Mouse (Mus musculus): ENCODE results near the gene Olfr223. TPM values are rescaled to one million over a fixed set of nuclear protein-coding genes. Genes with fewer than 3 reads are reported as not detected.
"Not testable (repeated sequence)": the region's sequence is repeated elsewhere in the genome, so short reads cannot be mapped to it uniquely, and the experiment has no call there.

Olfr223 gene
- polyA plus RNA-seq, 1 experiment from 2014 or later, result not detected

DNA sequence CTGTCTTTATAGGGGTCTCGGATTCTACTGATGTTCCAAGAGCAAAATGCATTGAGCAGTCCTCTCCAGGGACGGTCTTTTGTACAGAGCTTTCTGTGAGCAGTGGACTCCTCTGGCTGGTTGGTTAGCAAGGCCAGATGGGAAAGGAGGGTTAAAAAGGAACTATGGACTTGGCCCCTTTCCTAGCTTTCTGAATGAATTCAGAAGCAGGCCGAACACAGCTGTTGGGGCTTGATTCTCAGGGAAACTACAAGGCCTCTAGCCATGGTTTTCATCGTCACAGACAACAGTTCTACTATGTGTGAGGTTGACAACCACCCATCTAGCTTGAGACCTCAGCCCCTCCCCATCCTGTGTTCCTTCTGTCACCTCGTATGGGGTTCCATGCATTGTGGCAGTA is 36.8 kb upstream of the Olfr223 start:
- Histone ChIP-seq H3K9me3 (replicated peaks) (no peaks in the 10 kb centered on the region), H3K36me3 (no peaks in the 10 kb centered on the region), H3K4me1 (replicated peaks) (no peaks in the 10 kb centered on the region), H3K27me3 (no peaks in the 10 kb centered on the region), H3K4me3 (no peak overlapping the region), H3K9ac (no peak overlapping the region), H3K27ac (no peak overlapping the region), H3K4me2 (no peak overlapping the region)
- no peak for ATAC-seq (replicated peaks; ENCODE audit: insufficient number of reproducible peaks, insufficient read depth, low FRiP score, low read depth)
- 60% methylated on average over 5 of the region's 5 CpGs for WGBS

DNA sequence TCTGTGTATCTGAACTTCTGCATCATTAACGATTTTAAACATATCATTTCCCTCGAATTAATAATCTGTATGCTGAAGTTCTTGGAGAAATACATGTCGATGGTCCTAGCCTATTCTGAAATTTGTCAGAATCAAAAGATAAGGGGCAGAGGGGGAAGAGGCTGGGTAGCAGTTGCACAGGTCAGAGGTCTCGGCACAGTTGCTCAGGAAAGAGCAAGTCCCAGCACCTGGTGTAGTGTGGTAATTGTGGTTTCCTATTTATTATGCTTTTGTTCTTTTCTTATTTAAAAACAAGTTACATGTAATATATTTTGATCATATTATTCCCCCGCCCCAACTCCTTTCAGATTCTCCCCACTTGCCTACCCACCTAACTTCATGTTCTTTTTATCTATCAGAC is 35.1 kb upstream of the Olfr223 start:
- Histone ChIP-seq H3K9ac (no peak overlapping the region), H3K36me3 (no peaks in the 10 kb centered on the region), H3K27ac (no peak overlapping the region), H3K4me1 (replicated peaks) (no peaks in the 10 kb centered on the region), H3K4me2 (no peak overlapping the region), H3K9me3 (replicated peaks) (no peaks in the 10 kb centered on the region), H3K4me3 (no peak overlapping the region), H3K27me3 (peaks cover 3% of the 10 kb centered on the region; the same call in 1 of the 2 replicates)
- ATAC-seq (replicated peaks; ENCODE audit: insufficient number of reproducible peaks, insufficient read depth, low FRiP score, low read depth), result no peak
- WGBS, result 62% methylated on average over 5 of the region's 5 CpGs

- ATAC-seq (replicated peaks; ENCODE audit: insufficient number of reproducible peaks, insufficient read depth, low FRiP score, low read depth), result no peak
These were observed 33.1 kb upstream of the Olfr223 start for GRCm38 (mm10) chr11:59626192-59626591.

DNA sequence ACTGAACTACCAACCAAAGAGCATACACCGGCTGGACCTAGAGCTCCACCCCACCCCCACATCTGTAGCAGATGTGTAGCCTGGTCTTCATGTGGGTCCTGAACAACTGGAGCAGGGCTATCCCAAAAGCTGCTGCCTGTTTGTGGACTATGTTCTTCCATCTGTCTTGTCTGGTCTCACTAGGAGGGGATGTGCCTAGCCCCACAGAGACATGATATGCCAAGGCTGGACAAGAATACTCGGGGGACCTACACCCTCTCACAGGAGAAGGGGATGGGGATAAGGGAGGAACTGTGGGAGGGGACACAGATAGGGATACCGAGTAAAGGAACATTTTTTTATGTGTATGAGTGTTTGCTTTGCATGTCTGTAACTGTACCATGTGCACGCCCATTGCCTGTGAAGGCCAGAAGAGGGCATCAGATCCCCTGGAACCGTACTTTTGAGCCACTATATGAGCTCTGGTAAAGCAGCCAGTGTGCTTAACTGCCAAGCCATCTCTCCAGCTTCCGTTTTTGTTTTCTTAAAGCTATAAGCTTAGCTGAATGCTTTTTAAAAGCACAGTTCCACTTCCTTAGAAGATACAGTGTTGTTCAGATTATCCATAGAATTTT is 31.0 kb upstream of the Olfr223 start:
- H3K4me1 ChIP-seq (replicated peaks), result no peaks in the 10 kb centered on the region
- H3K9ac ChIP-seq, result no peak overlapping the region
- H3K4me3 ChIP-seq, result no peak overlapping the region
- H3K36me3 ChIP-seq, result no peaks in the 10 kb centered on the region
- H3K27me3 ChIP-seq, result peaks cover 11% of the 10 kb centered on the region; the same call in 1 of the 2 replicates
- H3K4me2 ChIP-seq, result no peak overlapping the region
- H3K9me3 ChIP-seq (replicated peaks), result no peaks in the 10 kb centered on the region
- no peak; the same call in 1 of the 2 replicates for ATAC-seq (replicated peaks; ENCODE audit: insufficient number of reproducible peaks, insufficient read depth, low FRiP score, low read depth)
- H3K27ac ChIP-seq, result no peak overlapping the region
- 29% methylated on average over 6 of the region's 6 CpGs for WGBS

More at GRCm38 (mm10) chr11:59626192-59626591, 33.1 kb upstream of the Olfr223 start:
- Histone ChIP-seq H3K9me3 (replicated peaks) (no peaks in the 10 kb centered on the region), H3K36me3 (no peaks in the 10 kb centered on the region), H3K4me1 (replicated peaks) (no peaks in the 10 kb centered on the region), H3K4me2 (no peak overlapping the region), H3K27ac (no peak overlapping the region), H3K27me3 (peaks cover 3% of the 10 kb centered on the region; the same call in 1 of the 2 replicates), H3K9ac (no peak overlapping the region), H3K4me3 (no peak overlapping the region)
- 78% methylated on average over 7 of the region's 7 CpGs for WGBS

DNA sequence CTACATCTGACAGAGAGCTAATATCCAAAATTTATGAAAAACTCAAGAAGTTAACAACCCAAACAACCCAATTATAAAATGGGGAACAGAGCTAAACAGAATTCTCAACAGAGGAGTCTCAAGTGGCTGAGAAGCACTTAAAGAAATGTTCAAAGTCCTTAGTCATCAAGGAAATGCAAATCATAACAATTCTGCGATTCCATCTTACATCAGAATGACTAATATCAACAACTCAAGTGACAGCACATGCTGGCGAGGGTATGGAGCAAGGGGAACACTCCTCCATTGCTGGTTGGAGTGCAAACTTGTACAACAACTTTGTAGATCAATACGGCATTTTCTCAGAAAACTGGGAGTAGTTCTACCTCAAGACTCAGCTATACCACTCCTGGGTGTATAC is 29.1 kb upstream of the Olfr223 start:
- no peak for ATAC-seq (replicated peaks; ENCODE audit: insufficient number of reproducible peaks, insufficient read depth, low FRiP score, low read depth)
- no peaks in the 10 kb centered on the region for H3K36me3 ChIP-seq
- H3K27ac ChIP-seq, result no peak overlapping the region
- WGBS, result 55% methylated on average over 3 of the region's 3 CpGs
- peaks cover 11% of the 10 kb centered on the region; the same call in 1 of the 2 replicates for H3K27me3 ChIP-seq
- no peaks in the 10 kb centered on the region for H3K4me1 ChIP-seq (replicated peaks)
- no peak overlapping the region for H3K4me3 ChIP-seq
- H3K9ac ChIP-seq, result no peak overlapping the region
- H3K9me3 ChIP-seq (replicated peaks), result no peaks in the 10 kb centered on the region
- no peak overlapping the region for H3K4me2 ChIP-seq

- H3K4me2 ChIP-seq; H3K4me1 ChIP-seq (replicated peaks); ATAC-seq (replicated peaks; ENCODE audit: insufficient number of reproducible peaks, insufficient read depth, low FRiP score, low read depth); H3K27me3 ChIP-seq; H3K4me3 ChIP-seq; H3K9ac ChIP-seq; H3K9me3 ChIP-seq (replicated peaks); H3K27ac ChIP-seq; H3K36me3 ChIP-seq: not testable (repeated sequence)
- WGBS, result 88% methylated on average over 2 of the region's 2 CpGs
These were observed 23.9 kb upstream of the Olfr223 start for GRCm38 (mm10) chr11:59616986-59617385.

DNA sequence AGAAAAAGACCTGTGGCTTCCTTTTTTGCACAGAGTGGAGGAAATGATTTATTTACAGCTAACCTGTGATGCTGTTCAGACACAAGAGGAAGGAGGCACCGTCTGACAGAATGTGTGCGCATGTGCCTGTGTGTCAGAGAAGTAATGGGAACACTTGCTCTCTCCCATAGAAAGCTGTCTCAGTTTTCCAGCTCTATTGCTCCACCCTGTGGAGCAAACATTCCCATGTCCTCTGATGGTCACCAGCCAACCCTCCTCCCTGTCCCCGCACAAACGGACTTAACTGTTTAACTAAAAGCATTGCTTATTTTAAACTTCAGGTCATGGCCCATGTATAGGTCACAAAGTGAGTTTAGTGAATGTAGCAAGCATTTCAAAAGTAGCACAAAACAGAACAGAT is 21.0 kb upstream of the Olfr223 start:
- H3K4me1 ChIP-seq (replicated peaks), result no peaks in the 10 kb centered on the region
- H3K27ac ChIP-seq, result no peak overlapping the region
- H3K27me3 ChIP-seq, result no peaks in the 10 kb centered on the region
- H3K9ac ChIP-seq, result no peak overlapping the region
- ATAC-seq (replicated peaks; ENCODE audit: insufficient number of reproducible peaks, insufficient read depth, low FRiP score, low read depth), result no peak
- no peaks in the 10 kb centered on the region for H3K9me3 ChIP-seq (replicated peaks)
- H3K4me2 ChIP-seq, result no peak overlapping the region
- H3K36me3 ChIP-seq, result no peaks in the 10 kb centered on the region
- no peak overlapping the region for H3K4me3 ChIP-seq
- WGBS, result 34% methylated on average over 4 of the region's 4 CpGs

GRCm38 (mm10) chr11:59611646-59612045 is 18.6 kb upstream of the Olfr223 start:
- H3K4me2 ChIP-seq, result no peak overlapping the region
- no peak overlapping the region for H3K4me3 ChIP-seq
- no peaks in the 10 kb centered on the region for H3K36me3 ChIP-seq
- no peak overlapping the region for H3K9ac ChIP-seq
- H3K4me1 ChIP-seq (replicated peaks), result no peaks in the 10 kb centered on the region
- no peak overlapping the region for H3K27ac ChIP-seq
- no peak for ATAC-seq (replicated peaks; ENCODE audit: insufficient number of reproducible peaks, insufficient read depth, low FRiP score, low read depth)
- no peaks in the 10 kb centered on the region for H3K27me3 ChIP-seq
- no peaks in the 10 kb centered on the region for H3K9me3 ChIP-seq (replicated peaks)
- WGBS, result 63% methylated on average over 5 of the region's 5 CpGs

DNA sequence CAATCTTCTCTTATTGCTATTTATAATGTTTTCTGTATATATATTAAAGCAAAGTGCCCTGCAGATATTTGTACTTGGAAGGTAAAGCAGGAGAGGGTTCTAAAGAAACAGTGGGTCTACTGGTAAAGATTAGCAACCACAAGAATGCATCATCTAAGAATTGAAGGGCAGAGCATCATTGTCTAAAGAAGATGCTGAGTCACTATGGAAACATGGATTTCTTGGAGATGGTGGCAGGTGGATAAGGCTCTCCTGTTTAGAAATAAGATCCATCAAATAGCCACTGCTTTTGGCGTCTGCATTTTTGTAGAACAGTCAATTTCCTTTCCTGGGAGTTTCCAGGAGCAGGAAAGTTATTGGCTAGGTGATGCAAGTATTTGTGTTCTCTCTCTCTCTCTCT is 9.2 kb upstream of the Olfr223 start:
- no peak overlapping the region for H3K4me2 ChIP-seq
- no peaks in the 10 kb centered on the region for H3K36me3 ChIP-seq
- no peaks in the 10 kb centered on the region for H3K9me3 ChIP-seq (replicated peaks)
- no peaks in the 10 kb centered on the region for H3K4me1 ChIP-seq (replicated peaks)
- no peak for ATAC-seq (replicated peaks; ENCODE audit: insufficient number of reproducible peaks, insufficient read depth, low FRiP score, low read depth)
- no peak overlapping the region for H3K9ac ChIP-seq
- WGBS, result 45% methylated on average over 1 of the region's 1 CpGs
- H3K27me3 ChIP-seq, result peaks cover 11% of the 10 kb centered on the region; the same call in 1 of the 2 replicates
- H3K27ac ChIP-seq, result no peak overlapping the region
- no peak overlapping the region for H3K4me3 ChIP-seq

- Histone ChIP-seq H3K36me3 (no peaks in the 10 kb centered on the region), H3K9ac (no peak overlapping the region), H3K9me3 (replicated peaks) (no peaks in the 10 kb centered on the region), H3K27me3 (peaks cover 11% of the 10 kb centered on the region; the same call in 1 of the 2 replicates), H3K4me2 (no peak overlapping the region), H3K27ac (no peak overlapping the region), H3K4me3 (no peak overlapping the region), H3K4me1 (replicated peaks) (no peaks in the 10 kb centered on the region)
- 71% methylated on average over 3 of the region's 3 CpGs for WGBS
- ATAC-seq (replicated peaks; ENCODE audit: insufficient number of reproducible peaks, insufficient read depth, low FRiP score, low read depth), result no peak
These were observed 7.8 kb upstream of the Olfr223 start for GRCm38 (mm10) chr11:59600872-59601271.

DNA sequence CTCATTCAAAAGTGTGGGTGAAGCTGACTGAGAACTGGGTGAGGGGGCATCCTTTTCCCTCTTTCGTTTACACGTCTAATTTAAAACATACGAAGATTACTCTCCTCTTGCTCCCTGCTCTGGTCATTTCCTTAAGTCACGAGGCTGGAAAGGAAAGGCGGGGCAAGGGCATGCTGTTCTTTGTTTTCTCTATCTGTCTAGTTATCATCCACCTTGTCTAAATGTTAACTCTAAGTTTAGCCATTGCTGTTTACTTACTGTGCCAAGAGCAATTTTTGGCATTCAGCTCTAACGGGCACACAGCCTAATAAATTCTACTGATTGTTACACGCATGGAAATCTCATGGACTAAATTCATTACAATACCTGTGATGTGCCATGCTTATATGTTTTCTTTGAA is 6.1 kb upstream of the Olfr223 start:
- no peak for ATAC-seq (replicated peaks; ENCODE audit: insufficient number of reproducible peaks, insufficient read depth, low FRiP score, low read depth)
- H3K4me2 ChIP-seq, result no peak overlapping the region
- no peaks in the 10 kb centered on the region for H3K9me3 ChIP-seq (replicated peaks)
- WGBS, result 49% methylated on average over 7 of the region's 7 CpGs
- no peak overlapping the region for H3K9ac ChIP-seq
- peaks cover 11% of the 10 kb centered on the region; the same call in 1 of the 2 replicates for H3K27me3 ChIP-seq
- H3K4me3 ChIP-seq, result no peak overlapping the region
- H3K4me1 ChIP-seq (replicated peaks), result no peaks in the 10 kb centered on the region
- no peak overlapping the region for H3K27ac ChIP-seq
- no peaks in the 10 kb centered on the region for H3K36me3 ChIP-seq

DNA sequence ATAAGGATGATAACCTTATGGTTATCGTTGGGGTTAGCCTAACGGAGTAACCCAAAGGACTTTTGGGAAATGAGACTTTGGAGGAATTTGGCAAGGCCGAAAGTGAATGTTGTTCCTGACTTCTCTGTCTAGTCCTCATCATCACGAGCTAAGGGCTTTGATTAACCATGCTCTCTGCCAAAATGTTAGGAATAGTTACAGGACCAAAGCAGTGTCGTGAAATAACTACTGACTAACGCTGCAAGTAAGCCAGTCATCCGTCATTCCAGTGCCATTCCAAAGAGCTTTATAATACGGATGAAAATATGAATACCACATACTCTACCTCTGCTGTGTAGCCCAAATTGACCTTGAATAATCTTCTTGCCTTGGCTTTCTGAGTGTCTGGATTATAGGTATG is 3.9 kb upstream of the Olfr223 start:
- Histone ChIP-seq H3K36me3 (no peaks in the 10 kb centered on the region), H3K9me3 (replicated peaks) (no peaks in the 10 kb centered on the region), H3K4me1 (replicated peaks) (no peaks in the 10 kb centered on the region), H3K27ac (no peak overlapping the region), H3K27me3 (peaks cover 8% of the 10 kb centered on the region; the same call in 1 of the 2 replicates), H3K9ac (no peak overlapping the region), H3K4me2 (no peak overlapping the region), H3K4me3 (no peak overlapping the region)
- ATAC-seq (replicated peaks; ENCODE audit: insufficient number of reproducible peaks, insufficient read depth, low FRiP score, low read depth), result no peak
- WGBS, result 79% methylated on average over 8 of the region's 8 CpGs
